Mouse (Mus musculus) embryo, embryonic 11.5 days (tissue): ENCODE data around the gene Tcta.
A peak's percentile ranks its signal among the peaks of the same experiment; 100 is the strongest.
"Not testable (repeated sequence)": the region's sequence is repeated elsewhere in the genome, so short reads cannot be mapped to it uniquely, and the experiment has no call there.

ENCODE experiments used
- DNase-seq: peaks from one replicate; pipeline ENCODE4 v3.0.0-alpha.2; 2012; ENCODE audit warnings: low read depth, low spot score

Tcta gene

DNA sequence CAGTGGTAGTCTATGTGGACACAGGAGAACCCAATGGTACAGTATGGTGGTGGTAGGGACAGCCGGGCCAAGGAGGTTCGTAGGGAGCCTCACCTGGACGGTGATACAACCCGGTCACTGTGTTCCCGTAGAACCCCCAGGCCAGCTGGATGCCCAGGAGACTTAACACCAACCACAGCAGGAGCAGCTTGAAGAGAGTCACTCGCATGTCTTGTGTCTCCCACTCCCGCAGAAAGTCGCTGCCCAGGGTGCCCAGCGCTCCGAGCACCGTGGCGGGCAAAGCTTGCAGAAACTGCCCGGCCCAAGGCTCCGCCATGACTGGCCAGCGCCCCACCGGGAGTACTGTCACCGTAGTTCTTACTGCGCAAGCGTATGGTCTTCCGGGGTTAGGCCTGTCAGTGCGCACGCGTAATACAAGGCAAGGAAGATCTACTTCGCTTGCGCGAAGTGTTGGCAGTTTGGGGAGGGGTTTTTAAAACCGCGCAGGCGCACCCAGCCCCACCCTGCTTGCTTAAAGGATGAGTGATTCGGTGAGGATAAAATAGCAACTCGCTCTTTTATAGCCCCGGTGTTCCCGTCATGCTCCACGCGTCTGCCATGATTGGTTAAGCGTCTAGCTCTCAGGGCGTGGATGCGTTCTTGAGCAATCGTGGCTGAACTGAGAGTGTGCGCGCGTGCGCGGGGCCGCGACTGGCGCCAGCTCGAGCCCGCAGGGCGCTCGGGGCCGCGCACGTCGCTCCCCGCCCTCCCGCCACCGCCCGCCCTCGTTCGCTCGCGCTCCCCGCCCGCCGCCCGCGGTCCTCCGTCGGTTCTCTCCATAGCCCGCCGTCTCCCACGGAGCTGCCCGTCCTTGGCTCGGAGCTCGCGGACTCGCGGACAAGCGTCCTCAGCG is at the start of gene Tcta, which contains the start of gene Rhoa:
TSS of gene Tcta (minus strand) at position 532 of the 892 bp plus-strand sequence.
TSS of gene Rhoa (plus strand) at position 501 of the 892 bp plus-strand sequence.
- DNase-seq, result peak; percentile 98

DNA sequence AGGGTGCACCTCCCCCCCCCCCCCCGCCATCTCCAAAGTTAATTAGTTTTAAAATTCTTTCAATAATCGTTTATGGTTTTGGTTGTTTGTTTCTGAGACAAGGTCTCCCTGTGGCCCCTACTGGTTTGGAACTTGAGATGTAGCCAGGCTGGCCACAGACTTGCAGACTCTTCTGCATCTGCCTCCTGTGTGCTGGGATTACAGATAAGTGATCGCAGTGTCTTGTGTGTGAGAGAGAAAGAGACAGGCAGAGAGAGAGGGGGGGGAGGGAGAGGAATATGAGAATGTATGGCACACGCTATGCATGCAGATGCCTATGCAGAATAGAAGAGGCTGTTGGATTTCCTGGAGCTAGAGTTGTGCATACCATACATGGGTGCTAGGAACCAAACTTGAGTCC is 43.8 kb upstream of the Tcta start:
- no peak for DNase-seq

DNA sequence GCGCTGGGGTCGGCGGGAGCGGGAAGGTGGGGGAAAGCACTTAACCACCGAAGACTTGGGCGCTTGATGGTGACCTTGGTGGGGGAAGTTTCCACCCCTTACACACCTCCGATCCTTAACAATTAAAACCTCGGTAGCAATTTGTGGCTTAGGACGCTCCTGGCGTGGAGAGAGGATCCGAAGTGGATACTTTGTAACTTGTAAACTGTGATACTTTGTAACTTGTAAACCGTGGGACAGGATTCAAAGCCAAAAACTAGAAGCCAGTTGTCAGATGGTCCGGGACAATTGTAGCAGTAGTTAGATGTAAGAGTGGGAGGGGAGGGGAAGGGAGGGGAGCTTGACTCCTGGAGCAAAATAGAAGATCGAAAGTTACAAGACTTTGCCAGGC is 42.3 kb upstream of the Tcta start:
- DNase-seq, result no peak

DNA sequence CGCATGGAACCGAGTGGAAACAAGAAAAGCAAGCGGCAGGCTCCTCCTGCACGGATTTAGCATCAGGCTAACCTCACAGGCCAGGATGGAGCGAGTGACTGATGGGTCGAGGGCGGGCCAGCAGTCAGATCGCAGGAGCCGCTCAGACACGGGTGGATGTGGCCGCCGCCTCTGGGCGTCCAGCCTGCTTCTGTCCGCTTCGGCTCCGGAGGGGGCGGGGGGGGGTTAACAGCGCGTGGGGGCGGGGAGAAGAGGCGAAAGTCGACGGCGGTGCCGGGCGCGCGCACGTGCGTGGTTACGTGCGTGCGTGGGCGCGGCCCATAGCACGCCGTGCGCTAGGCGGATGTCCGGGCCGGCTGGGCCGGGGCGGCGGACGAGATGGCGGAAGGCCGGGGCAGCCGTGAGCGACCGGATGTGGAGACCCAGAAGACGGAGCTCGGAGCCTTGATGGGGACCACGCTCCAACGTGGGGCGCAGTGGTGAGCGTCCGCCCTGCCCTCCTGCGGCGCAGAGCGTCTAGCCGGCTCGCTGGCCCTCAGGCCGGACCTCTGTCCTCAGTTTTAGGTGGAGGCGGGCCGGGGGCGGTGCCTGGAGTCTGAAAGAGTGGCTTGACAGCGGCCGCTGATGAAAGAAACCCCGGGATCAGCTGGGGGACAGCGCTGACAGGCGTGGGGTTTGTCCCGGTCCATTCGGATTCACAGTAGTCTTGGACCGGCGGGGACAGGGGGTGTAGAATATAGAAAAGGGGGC is 41.8 kb upstream of the Tcta start, which contains the start of gene Usp4:
TSS of gene Usp4 (plus strand) at position 314 of the 750 bp plus-strand sequence.
- DNase-seq, result peak; percentile 82

DNA sequence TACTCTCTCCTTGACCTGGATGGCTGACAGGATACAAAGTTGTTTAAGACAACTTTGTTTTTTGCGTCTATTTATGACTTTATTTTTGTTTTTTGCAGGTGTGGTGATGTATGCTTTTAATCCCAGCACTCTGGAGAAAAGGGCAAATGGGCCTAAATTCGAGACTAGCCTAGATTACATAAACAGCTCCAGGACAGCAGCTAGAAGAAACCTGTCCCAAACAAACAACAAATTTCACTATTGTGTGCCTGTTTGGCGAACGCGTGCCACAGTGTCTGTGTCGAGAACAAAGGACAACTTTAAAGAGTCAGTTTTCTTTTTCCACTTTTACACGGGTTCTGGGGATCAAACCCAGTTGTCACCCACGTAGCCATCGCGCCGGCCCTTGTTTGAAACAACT is 41.1 kb upstream of the Tcta start:
- no peak for DNase-seq

DNA sequence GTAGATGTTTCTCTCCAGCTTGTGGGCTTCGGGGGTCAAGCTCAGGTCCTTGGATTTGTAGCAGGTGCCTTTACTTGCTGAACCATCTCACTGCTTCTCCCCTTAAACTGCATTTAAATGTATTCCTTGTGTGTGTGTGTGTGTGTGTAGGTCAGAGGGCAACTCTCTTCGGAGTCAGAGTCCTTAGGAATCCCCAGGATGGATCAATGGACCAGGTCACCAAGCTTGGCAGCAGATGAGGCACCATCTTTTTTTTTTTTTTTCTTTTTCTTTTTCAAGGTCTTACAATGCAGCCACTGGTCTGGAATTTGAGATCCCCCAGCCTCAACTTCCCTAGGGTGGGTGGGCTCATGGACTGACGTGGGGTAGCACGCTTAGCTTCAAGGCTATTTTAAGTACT is 38.5 kb upstream of the Tcta start:
- no peak for DNase-seq

DNA sequence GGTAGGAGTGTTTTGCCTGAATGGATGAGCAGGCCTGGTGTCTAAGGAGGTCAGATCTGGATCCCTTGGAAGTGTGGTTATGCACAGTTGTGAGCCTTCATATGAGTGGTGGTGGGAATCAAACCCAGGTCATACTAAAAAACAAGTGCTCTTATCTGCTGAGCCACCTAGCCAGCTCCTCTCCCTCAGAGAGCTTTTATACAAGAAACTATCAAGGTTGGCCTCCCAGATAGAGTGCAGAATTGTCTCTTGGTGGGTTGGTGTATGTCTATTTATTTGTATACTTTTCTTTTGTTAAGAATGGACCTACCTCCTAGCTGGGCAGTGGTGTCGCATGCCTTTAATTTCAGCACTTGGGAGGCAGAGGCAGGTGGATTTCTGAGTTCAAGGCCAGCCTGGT is 37.9 kb upstream of the Tcta start:
- DNase-seq, result no peak

DNA sequence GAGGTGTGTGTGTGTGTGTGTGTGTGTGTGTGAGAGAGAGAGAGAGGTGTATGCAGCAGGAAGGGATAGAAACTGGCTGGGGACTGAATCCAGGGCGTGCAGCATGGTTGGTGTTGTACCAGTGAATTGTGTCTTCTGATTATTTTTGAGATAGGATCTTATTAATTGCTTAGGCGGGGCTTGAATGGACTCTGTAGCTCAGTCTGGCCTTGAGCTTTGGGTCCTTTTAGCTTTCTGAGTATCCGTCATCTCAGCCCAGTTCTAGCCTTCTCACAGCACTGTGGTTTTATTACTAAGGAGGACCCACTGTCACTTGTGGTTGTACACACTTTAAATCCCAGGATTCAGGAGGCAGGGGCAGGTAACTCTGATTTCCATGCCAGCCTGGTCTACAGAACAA is 37.4 kb upstream of the Tcta start:
- no peak for DNase-seq

DNA sequence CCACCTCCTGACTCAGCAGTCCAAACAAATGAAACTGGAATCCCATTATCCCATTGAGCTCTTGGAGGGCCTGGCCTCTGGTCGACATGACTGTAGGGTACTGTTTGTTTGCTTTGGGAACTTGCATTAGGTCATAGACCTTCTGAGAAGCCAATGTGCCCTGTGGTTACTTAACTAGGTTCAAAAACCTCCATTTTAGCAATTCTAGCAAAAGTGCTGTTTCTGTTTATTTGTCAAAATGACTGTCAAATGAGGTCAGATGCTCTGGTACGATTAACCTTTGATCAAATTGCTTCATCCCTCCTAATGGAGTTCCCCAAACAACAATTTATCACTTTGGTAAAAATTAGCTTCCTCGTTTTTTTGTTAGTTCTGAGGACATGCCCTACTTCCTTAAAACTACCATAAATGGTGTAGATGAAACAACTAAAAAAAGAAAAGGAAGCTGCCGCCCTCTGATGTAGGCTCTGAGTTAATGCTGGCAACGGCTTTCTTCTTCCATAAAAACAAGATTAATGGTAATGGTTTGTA is 36.4 kb upstream of the Tcta start:
- no peak for DNase-seq

DNA sequence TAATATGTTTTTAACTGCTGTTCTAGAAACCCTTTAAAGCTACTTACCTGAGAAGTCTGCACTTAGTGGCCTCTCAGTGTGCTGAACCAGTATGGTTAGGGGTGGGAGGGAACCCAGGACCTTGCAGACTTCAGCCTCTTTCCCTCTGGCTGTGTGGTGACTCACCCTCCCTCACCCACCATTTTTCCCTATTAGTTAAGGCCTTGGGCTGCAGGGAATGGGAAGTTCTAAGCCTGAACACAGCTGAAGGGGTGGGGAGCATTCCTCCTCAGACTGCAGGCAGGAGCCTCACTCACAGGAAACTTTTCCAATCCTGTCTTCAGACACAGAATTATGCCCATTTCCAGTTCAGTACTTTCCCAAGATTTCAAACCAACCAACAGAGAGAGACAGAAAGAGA is 35.8 kb upstream of the Tcta start:
- no peak for DNase-seq

DNA sequence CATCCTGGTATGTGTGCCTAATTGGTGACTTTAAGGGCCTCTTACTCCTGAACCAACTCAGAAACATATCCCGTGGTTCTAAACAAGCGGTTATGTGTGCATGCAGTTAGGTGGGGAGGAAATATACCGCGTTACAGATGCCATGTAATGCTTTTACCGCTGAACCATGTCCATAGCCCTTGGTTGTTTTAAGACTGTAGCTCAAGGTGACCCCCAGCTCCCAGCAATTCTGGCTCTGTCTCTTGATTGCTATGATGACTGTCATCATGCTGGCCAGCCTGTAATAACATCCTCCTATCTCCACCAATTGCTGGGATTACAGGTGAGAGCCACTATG is 35.1 kb upstream of the Tcta start:
- DNase-seq, result no peak

DNA sequence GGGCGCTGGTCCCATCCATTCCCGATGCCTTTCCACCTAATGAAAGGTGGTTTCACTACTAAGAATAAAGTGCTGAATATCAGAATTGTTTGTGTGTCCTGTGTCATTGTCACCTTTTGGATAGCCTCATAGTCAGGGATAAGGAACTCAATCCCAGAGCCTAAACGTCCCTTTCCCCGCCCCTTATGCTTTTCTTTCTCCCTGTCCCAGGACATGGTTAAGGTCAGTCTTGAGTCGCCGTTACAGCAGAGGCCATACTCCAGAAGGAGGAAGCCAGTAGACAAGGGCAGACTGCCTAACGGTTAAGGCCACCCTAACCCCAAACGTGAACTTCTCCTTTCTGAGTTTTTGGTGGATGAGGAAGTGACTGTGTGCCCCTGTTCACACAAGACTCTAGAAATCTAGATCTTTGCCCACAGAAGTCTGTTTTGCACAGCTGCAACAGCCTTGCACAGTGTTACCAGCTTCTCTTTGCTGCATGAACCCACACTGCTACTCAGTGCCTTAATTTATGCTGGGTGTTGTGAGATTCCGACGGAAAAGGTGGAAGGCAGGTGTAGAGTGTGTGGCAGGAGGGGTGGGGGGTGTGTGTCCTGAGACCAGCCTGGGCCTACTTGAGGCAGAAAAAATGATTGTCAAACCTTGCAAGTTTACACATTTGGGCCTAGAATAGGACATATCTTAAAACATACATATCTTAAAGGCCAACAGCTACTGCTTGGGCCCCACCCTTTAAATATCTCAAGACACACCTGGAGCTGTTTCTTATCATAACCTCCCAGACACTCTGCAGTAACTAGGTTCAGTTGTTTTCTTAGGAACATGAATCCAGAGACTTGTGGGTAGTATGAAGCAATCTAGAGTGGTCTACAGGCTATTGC is 34.5 kb upstream of the Tcta start:
- DNase-seq, result no peak

DNA sequence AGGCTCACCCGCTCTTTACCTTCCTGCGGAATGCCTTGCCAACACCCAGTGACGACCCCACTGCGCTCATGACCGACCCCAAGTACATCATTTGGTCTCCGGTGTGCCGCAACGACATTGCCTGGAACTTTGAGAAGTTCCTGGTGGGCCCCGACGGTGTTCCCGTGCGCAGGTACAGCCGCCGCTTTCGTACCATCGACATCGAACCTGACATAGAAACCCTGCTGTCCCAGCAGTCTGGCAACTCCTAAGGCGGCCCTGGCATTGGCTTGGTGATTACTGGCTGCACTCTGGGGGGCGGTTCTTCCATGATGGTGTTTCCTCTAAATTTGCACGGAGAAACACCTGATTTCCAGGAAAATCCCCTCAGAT is 33.9 kb upstream of the Tcta start:
- no peak for DNase-seq

DNA sequence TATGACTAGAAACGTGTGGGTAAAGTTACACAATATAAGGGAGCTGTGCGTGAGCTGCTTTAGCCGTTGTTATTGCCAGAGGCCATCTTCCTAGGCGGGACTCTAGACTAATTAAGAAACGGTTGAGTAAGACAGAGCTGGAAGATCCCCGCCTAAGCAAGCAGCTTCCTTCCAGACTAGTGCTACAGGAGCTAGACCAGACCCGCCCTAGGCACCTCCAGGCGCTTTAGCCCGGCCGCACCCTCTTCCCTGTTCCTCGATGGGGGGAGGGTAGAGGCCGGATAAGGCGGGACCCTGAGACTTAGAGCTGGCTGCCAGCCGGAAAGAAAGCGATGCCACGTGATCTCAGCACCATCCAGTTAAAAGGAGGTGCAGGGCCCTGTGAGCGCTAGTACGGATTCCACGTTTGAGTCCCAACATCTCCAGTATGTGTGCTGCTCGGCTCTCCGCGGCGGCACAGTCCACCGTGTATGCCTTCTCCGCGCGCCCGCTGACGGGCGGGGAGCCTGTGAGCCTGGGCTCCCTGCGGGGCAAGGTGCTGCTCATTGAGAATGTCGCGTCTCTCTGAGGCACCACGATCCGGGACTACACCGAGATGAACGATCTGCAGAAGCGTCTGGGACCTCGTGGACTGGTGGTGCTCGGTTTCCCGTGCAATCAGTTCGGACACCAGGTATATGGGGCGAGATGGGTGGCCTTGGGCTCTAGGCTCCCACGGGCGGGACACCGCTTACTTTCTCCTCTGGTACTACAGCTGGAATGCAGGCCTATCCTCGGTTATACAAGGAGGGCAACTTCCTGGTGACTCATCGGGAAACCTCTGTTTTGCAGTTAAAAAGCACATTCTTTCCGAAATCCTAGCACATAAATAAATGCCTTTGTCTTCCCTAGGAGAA is 33.2 kb upstream of the Tcta start, which contains the start of gene Gpx1:
TSS of gene Gpx1 (plus strand) at position 18 of the 896 bp plus-strand sequence.
- DNase-seq, result peak; percentile 87

DNA sequence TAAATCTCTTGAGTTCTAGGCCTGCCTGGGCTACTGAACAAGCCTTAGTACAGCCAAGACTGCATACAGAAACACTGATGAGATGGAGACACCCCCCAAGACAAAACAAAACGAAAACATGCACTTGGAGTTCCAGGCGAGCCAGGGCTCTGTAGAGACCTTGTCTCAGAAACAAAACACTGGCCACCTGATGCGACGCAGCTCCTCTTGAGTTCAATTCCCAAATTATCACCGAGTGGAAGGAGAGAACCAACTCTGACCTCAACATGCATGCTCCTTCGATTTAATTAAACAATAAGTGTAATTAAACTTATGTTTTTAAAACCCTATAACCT is 32.6 kb upstream of the Tcta start:
- no peak for DNase-seq

DNA sequence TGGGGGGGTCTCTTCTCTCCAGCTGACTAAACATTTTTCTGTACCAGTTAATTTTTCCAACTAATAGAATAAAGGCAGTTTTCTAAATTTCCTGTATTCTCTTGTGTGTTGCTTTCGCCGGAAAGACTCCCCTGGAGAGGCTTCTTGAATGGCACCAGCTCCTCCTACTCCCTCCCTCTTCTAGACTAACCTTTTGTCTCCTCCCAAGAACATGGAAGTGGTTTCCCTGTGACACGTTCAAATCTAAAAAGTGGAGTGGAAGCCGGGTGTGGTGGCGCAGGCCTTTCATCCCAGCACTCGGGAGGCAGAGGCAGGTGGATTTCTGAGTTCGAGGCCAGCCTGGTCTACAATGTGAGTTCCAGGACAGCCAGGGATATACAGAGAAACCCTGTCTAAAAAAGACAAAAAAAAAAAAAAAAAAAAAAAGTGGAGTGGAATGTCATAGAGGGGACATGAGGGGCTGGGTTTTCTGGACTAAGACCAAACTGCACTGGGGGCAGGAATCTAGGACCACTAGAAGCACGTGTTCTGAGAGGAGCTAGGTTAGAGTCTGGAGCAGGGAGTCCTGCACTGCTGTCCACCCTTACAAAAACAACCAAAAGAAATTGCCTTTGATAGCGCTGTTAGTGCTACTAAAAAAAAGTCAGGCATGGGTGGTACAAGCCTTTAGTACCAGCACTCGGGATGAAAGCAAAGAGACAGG is 32.0 kb upstream of the Tcta start:
- no peak for DNase-seq

DNA sequence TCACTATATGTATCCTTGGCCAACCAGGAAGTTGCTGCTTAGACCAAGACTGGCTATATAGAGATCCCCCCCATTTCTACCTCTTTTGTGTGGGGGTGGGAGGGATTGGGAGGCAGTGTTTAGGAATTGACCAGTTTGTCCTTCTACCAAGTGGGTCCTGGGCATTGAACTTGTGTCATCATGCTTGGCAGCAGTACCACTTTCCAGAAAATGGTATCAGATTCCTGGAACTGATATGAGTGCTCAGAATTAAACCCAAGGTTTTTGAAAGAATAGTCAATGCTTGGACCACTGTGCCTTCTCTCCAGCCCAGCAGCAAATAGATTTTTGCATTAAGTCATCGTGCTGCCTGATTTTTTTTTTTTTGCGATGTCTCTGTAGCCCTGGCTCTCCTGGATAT is 19.9 kb upstream of the Tcta start:
- DNase-seq, result no peak

DNA sequence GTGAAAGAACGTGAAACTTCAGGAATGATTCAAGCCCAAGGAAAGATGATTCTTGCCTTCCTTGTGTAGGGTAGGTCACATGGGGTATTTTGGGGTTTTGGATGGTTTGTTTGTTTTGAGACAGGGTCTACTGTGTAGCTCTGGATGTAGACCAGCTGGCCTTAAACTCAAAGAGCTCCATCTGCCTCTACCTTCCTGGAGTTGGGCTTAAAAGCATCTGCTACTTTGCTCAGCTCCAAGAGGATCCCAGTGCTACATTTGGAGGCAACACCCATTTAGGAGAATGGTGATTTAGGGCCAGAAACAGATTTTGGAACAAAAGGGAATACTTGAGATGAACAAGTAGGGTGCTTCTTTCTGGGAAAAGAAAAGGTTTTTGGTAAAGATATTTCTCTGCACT is 18.8 kb upstream of the Tcta start:
- no peak for DNase-seq

DNA sequence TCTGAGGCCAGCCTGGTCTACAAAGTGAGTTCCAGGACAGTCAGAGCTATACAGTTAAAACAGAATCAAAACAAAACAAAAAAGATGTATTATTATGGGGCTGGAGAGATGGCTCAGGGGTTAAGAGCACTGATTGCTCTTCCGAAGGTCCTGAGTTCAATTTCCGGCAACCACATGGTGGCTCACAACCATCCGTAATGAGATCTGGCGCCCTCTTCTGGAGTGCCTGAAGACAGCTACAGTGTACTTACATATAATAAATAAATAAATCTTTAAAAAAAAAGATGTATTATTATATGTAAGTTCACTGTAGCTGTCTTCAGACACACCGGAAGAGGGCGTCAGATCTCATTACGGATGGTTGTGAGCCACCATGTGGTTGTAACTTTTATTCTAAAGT is 16.1 kb upstream of the Tcta start:
- not testable (repeated sequence) for DNase-seq

DNA sequence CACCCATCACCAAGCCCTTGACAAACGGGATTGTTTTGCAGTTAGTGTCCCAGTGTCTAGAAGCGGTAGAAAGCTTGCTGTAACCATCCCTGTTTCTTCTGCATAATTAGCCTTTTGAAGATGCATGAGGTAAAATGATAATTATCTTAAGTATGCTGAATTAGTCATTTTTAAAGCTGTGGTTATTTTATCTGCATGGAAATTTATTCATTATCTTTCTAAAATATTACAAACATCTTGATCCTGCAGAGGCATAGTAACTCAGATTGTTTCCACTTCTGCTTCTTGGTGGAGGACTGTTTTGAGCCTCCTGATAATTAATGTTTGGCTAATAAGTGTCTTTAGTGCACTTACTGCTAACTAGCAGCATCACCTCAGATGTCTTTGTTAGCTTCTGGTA is 12.5 kb upstream of the Tcta start:
- DNase-seq, result no peak
